Mouse (Mus musculus) skeletal muscle tissue, postnatal 0 days (tissue): Measurements from ENCODE around the gene Fam149a. TPM values are rescaled to one million over a fixed set of nuclear protein-coding genes. Genes with fewer than 3 reads are reported as not detected.

ENCODE experiments used
- polyA plus RNA-seq: library from polyadenylated mRNA; unstranded; fragments of >200 nt; fragmentation: Nextera tagmentation; extraction: Ambion mirVana; gene quantifications from 2 replicates; pipeline ENCODE4 v1.2.1, GENCODE M21; 2015

Fam149a gene
- 4.0 and 4.7 TPM in 2 replicates for polyA plus RNA-seq

DNA sequence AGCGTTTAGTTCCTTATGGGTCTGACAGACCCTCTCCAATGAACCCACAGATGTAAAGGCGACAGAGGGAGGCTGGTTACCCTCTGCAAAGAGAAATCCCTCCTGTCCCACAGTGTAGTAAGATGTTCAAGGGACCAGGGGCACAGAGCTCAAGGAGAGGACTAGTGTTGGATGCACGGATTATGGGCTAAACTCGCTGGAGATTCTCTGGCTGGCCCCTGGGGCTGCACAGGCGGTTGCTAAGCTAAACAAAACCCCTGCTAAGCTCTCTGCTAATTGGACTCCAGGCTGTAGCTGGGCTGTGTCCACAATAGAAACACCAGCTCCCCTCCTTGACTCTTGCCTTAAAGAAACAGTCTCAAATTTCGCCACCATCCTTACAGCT lies at the start of gene Fam149a:
Gene Fam149a, minus strand, starts transcription at position 329 of the 385 bp plus-strand sequence.

DNA sequence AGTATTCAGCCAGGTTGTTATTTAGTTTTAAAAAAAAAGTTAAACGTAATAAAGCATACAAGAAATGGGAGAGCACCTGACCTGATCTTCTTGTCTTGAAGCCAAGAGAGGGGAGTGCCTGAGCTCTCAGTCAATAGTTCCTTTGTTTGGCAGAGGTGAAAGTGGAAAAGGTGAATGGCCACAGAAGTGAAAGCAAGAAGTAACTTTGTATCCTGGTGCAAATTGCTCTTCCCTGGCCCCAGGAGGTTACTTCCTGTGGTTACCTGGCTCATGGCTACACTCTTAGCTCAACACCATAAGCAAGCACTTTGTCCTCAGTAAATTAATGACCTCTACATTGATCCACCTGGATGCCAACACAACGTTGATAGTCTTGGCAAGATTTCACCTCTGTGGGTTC lies 28.8 kb upstream of the Fam149a start, which contains the start of gene Tlr3:
Gene Tlr3, minus strand, starts transcription at position 199 of the 400 bp plus-strand sequence.

DNA sequence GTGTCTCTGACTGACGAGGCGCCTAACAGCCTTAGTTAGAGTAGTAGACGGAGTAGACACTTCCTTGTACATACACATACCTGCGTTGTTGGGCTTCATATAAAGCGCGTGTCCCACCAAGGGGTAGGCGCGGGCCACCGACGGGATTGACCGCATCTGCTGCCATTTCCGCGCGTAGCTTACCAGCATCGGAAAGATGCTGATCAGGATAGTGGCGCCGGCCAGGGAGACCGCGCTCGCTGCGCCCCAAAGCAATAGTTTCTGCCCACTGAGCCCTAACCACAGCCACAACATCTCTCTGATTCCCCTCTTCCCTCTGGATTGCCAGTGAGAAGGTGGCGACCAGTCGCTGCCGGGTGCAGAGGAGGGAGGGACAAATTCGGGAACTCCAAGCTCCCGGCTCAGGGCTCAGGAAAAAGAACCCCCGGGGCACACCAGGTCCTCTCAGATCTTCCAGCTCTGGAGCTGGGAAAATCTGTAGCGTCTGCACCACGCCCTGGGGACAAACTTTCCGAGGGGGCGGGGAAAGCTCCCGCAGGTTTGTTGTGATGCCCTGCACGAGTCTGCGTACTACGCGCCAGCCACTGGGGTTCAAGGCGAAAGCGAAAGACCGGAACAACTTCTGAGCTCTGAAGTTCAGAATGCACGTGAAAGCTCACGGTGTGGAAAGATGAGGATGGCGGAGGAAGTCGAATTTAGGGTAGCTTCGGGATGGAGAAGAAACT lies 49.2 kb downstream of the Fam149a start, which contains the start of gene Cyp4v3:
Gene Cyp4v3, minus strand, starts transcription at position 532 of the 725 bp plus-strand sequence.

DNA sequence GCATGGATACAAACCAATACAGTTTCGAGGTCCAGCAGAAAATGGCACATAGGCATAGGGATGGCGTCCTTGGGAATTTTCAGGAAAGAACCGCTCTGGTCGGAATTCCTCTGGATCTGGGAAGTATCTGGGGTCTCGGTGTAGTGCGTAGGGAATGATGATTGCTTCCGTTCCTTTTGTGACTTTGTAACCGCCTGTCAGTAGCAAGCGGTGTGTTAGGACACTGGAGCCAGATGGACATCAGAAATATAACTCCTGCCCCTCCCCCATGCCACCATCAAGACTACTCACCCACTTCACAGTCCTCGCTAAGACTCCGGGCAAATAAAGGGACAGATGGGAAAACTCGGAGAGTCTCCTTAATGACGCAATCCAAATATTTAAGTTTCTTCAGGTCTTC lies 73.7 kb downstream of the Fam149a start, which contains the start of gene Gm45753:
Gene Gm45753, minus strand, starts transcription at position 101 of the 400 bp plus-strand sequence.

DNA sequence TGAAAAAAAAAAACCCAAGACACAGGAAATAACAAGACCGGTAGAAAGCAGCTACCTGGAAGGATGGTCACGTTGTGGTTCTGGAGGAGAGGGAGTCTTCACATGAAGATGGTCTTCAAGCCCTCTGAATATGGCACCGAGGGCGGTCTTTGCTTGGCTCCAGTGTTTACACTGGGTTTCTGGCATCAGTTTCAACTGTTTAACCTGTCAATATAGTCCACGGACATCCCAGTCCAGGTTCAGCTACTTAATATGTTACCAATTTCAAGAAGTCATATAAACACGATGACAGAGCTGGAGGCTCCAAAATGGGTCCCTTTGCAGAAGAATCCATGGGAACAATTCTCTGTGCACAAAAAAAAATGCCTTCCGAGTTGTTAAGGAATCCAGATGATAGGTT lies 87.4 kb downstream of the Fam149a start, which contains the start of gene Klkb1:
Gene Klkb1, minus strand, starts transcription at position 173 of the 400 bp plus-strand sequence.

Other genes with a start within 250 kb of the Fam149a start
- gene F11, start 120.3 kb downstream of the Fam149a start, polyA plus RNA-seq, result not detected in 2 replicates
- gene Klkb1, start 87.4 kb downstream of the Fam149a start, polyA plus RNA-seq, result 0.02 TPM in 1 of 2 replicates, not detected in the other
- 0.14 TPM in 1 of 2 replicates, not detected in the other for gene Gm45753, start 73.8 kb downstream of the Fam149a start, polyA plus RNA-seq
- 0.86 and 1.1 TPM in 2 replicates for gene Cyp4v3, start 49.1 kb downstream of the Fam149a start, polyA plus RNA-seq
- gene Tlr3, start 28.8 kb upstream of the Fam149a start, polyA plus RNA-seq, result 1.5 and 1.6 TPM in 2 replicates
- gene Sorbs2, start 125.5 kb upstream of the Fam149a start, polyA plus RNA-seq, result 13.2 and 14.7 TPM in 2 replicates